Mouse (Mus musculus) cerebellum, adult 2 months (tissue): Measurements from ENCODE around the gene Map4k3.

Experiments used
- CTCF ChIP-seq: fragments of 200-500 bp; IDR thresholded peaks from 2 replicates; pipeline ENCODE4 v1.5.1; 2011; ENCODE audit warnings: low read depth, mild to moderate bottlenecking, control low read depth, low read length, moderate library complexity, borderline replicate concordance; ENCODE audit not compliant: insufficient read depth
- POLR2A ChIP-seq: fragments of 200-500 bp; IDR thresholded peaks from 2 replicates; pipeline ENCODE4 v1.6.1; 2011; ENCODE audit warnings: low read length, control low read depth, borderline replicate concordance; ENCODE audit not compliant: insufficient read depth

DNA sequence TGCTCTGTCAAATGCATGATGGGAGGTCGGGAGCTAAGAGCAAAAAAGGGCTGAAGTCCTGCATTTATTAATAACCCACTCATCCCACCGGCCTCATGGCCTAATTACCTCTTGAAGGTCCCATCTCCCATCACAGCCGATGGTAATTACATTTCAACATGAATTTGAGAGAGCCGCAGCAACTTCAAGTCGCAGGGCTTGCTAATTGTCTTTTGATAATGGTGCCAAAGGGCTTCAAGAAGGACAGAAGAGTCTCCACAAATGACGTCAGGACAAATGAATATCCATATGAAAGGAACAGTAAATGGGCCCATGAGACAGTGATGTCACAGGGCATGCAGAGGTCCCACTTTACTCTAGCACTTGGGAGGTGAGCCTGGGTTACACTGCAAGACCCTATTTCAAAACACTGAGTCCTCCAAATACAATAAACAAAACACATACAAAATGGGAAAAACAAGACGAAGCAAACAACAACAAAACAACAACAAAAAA is 153.8 kb downstream of the Map4k3 start:
- TF ChIP-seq POLR2A (no peak), CTCF (no peak)
